Mouse (Mus musculus) heart, postnatal 4 days (tissue): ENCODE results near the gene Cldn11. TPM values are rescaled to one million over a fixed set of nuclear protein-coding genes. Genes with fewer than 3 reads are reported as not detected.
"Not testable (repeated sequence)": the region's sequence is repeated elsewhere in the genome, so short reads cannot be mapped to it uniquely, and the experiment has no call there.

Experiments
- DNase-seq: peaks from one replicate; pipeline ENCODE4 v3.0.0; 2021
- total RNA-seq, 2 experiments: library from RNA; stranded (reverse); gene quantifications; 2 replicates each; pipeline ENCODE4 v1.2.3; 2021

The Cldn11 gene
- total RNA-seq = 1 to 10 TPM; 3.2 to 3.7 TPM

DNA sequence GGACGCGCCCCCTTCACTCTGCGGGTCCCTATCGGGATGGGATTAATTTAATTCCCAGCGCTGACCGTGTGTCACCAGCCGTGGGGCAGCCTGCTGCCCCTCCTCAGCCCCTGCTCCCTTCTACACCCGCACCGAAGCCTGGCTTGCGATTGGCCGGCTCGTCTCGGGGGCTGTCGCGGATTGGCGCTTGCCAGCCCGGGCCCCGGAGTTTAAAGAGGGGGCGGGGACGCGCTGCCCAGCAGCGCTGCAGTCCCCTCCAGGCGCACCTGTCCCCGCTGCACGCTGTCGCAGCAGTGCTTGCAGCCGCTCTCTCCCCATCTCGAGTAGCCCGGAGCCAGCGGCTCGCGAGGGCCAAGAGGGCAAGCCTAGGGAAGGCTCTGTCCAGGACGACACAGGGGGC is at the start of gene Cldn11:
Gene Cldn11, plus strand, starts transcription at position 215 of the 400 bp plus-strand sequence.
- peak; percentile 52 for DNase-seq

DNA sequence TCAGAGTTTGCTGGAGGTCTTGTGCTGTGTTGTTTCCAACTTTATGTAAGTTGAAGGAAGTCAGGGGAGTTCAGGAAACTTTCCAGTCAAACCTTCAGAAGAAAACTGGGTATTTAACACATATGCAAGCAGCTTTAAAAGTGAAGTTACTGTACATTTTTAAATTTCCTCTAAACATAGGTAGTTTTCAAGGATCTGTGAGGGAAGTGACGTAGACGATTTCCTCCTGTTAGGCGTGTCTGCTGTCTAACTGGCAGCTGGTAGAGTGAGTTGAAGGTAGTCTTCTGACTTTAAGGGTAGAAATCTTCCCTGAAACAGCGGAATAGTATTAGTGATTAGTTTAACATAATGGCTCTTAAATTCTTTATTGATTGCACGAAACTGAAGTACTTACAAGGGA is 49.7 kb upstream of the Cldn11 start:
- no peak for DNase-seq

DNA sequence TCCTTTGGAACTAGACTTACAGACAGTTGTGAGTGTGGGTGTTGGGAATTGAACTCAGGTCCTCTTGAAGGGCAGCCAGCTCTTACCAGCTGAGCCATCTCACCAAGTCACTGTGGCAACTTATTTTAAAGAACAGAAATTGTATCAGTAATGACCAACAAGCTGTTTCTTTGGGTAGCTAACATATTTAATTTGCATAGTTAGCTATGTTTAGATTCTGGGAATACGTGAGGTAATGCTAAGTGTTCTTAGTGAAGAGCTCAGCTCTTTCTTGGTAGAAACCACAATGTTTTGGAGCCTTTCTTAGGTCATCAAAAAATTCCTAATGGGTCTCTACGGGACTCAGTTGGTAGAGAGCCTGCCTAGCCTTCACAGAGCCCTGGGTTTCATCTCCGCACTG is 48.9 kb upstream of the Cldn11 start:
- no peak for DNase-seq

DNA sequence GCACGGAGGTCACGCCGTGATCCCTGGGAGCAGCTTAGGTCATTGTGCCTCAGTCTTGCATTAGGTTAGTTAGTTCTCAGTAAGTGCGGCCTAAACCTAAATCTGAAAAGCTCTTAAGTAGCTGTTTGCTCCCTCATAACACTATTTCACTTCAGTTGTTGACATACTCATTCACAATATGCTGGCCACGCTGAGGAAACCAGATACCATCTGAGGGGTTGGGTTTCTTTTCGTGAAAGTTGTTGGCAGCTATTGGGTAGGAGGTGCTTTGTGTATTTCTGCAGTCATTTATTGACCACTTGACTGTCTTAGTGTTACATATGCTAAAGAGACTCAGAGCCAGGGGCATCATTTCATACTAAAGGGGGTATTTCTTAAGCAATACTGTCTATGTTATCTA is 44.8 kb upstream of the Cldn11 start:
- DNase-seq = no peak

DNA sequence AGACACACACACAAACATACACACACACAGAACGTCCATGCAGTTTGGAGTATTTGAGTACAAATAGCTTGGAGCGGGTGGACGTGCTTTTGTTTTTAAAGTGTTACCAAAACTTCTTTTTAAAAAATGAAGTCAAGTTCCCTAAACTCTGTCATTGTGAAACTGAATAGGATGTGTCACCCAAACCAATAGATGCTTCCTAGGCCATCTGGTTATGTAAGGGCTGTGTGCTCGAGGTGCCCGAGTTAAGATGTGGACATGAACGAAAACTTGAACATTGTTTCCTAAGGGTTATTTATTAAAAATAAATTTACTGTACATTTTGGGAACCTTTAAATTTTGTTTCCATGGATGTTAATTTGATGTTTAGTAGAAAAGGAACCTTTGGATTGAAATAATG is 43.1 kb upstream of the Cldn11 start:
- no peak for DNase-seq

DNA sequence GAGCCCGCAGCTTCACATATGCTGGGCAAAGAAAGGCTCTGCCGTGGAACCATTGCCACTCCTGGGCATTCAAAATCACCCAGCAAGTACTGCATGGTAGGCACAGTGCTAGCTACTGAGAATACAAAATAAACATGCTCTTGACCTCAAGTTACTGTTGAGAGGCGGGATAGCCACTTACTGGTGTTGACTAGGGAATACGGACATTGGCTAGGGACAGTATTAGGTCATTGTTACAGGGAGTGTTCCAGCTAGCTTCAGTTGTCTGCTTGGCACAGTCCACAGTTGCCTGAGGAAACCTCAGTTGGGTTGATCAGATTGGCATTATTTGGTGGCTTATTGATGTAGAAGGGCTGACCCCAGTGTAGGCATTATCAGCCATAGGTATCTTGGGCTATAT is 42.0 kb upstream of the Cldn11 start:
- DNase-seq = peak; percentile 25

DNA sequence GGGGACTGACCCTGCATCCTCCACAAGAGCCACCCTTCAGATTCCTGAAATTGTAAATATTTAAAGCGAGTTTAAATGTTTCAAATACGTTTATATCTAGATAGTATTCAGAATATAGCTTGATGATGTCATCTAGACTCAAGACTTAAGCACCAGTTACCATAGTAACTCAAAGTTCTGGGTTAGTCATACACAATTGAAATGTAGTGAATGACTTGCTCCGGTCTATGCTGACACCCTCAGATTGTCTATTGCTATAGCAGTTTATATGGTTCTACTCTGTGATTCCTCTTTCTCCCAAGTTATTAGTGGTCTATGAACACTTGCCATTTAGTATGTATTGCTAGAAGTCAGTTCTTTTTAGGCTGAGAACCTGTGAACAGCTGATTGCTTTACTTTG is 40.6 kb upstream of the Cldn11 start:
- DNase-seq = no peak

DNA sequence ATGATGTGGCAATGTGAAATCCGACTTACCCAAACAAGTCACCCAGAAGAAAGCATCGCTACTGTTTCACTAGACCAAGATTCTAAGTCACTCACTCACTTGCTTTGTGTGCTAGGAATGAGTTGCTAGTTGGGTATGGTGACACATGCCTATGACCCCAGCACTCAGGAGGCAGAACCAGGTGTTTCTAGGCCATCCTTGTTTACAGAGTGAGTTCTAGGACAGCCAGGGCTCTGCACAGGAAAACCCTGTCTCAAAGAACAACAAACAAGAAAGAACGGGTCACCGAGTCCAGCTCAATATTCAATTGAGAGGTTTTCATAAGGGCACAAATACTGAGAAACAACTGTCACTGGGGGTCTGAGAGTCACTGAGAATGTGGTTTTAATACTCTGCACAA is 26.6 kb upstream of the Cldn11 start:
- DNase-seq = no peak

DNA sequence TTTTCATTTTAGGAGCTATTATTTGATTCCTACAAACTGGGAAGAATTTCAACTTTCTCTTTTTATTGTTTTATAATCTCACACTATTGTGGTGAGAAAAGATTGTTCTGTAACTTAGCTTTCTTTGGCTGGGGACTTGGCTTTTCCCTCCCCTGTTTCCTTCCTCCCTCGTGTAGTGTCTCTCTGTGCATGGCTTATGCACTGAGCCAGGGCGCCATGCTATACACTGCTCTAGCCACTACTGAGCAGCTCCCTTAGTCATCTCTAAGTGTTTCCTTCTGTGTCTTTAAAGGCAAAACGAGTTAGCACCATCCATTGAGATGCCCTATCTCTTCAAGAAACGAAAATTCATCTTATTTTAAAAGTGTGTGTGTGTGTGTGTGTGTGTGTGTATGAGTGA is 23.4 kb upstream of the Cldn11 start:
- no peak for DNase-seq

DNA sequence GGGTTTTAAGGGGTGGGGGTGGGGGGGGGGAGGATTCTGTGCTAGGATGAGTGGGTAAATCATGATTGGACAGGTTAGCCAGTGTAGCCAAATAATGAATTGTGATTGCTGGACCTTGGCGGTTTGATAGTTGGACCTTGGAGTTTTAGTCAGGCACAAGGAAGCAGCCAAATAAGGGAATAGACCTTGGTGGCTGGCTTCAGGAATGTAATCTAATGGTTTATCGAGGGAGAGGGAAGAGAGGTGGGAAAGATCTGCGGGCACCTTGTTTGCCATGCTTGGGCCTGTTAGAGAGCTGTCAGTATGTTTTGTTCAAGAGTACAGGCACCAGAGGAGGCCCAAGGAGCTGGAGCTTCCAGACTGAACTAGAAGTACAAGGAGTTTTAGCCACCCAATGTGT is 22.9 kb upstream of the Cldn11 start:
- no peak for DNase-seq

DNA sequence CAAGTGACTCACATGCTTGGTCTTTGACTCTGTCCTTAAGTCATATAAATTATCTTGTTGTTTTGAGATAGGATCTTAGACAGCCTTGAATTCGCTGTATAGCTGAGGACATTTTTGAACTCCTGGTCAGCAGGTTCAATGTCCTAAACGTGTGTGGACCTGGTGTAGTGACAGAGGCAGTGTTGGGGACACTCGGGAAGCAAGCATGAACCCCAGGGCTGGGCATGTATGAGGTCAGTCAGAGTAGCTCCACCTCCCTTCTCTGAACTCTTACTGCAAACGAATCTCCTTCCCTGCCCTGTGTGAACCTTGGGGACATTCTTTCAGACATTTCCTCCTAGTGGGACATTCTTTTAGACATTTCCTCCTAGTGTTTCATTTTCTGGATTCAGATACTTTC is 20.0 kb upstream of the Cldn11 start:
- no peak for DNase-seq

DNA sequence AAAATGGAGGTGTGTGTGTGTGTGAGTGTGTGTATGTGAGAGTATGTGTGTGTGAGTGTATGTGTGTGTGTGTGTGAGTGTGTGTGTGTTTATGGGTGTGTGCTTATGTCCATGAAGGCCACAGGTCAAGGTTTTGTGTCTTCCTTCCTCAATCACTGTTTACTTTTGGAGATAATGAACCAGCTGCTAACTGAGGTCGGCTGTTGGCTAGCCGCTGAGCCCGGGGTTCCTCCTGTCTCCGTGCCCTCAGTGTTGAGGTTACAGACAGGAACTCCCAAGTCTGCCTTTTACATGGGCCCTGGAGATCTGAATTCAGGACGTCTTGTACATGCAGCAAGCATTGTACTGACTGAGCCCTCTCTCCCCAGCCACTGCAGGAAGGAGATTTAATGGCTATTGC is 16.1 kb upstream of the Cldn11 start:
- DNase-seq = no peak

DNA sequence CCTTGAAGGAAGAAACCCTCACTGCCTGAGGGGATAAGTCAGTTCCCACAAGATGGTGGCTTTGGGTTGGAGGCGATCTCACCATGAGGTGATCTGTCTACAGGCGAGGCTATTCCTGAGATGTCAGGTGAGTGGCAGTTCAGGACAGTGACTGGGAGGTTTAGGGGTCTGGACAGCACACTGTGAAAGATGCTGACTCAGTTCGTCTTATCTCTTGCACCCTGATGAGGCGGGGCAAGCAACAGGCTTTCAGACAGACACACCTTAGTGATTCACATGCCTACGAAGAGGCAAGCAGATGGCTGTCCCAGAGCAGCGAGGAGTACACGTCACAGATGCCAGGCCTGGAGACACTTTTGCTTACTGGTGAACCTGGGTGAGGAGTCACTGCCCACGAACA is 15.5 kb upstream of the Cldn11 start:
- no peak for DNase-seq

DNA sequence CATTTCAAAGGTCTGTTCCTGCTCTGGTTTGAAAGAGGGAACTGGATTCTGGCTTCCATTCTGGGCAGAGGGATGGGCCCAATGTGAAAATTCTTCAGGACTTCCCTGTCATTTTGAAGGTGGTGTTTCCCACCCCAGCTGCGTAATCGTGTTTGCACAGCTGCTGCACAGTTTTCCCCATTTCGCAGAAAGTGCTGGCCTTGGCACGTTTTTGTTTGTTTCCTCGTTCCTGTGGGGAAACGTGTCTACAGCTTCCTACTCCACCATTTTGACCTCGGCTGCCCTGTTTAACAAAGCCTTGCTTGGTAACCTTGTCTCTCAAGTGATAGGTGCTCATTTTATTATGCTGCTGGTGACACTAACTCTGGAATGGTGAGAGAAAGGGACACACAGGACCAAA is 15.0 kb upstream of the Cldn11 start:
- DNase-seq = no peak

DNA sequence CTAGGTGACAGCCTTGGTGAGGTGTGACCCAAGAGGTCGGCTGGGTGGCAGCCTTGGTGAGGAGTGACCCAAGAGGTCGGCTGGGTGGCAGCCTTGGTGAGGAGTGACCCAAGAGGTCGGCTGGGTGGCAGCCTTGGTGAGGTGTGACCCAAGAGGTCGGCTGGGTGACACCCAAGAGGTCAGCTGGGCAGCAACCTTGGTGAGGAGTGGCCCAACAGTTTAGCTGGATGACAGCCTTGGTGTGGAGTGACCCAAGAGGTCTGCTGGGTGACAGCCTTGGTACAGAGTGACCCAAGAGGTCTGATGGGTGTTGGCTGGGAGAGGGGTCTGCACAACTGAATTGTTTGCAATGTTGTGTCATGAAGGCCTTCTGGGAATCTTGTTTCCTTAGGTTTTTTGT is 13.1 kb upstream of the Cldn11 start:
- not testable (repeated sequence) for DNase-seq

DNA sequence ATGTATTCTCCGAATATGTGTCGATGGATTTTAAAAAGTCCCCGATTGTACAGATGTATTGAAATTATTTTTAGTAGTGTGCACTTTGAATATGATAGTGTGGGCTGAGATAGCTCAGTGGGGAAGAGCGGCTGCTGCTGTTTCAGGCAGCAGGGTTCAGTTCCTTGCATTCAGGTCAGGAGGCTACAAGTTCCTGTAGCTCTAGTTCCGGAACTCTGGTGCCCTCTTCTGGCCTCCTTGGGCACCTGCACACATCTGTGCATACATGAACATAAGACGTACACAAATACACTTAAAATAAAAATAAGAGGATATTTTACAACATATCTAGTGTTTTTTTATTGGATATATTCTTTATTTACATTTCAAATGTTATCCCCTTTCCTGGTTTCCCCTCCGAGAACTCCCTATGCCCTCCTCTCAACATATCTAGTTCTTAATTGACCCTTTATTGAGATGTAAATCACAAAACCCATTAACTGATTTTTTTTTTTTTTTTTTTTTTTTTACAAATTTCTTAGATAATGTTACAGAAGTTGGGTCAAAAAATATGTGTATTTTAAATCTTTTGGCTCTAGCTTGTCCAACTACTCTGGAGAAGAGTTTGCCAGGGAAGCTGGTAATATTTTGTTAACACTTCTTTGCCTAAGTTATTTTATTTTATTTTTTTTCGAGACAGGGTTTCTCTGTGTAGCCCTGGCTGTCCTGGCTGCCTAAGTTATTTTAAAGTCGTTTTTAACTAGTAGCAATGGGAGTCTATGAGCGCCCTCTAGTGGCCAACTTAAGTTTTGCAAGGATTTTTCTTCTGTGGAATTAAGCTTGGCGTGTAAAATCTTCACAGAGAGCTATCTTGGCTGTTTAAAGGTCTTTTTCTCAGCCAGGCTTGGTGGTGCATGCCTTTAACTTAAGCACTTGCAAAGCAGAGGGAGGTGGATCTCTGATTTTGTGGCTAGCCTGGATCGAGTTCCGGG is 11.0 kb upstream of the Cldn11 start:
- peak; percentile 84 for DNase-seq

DNA sequence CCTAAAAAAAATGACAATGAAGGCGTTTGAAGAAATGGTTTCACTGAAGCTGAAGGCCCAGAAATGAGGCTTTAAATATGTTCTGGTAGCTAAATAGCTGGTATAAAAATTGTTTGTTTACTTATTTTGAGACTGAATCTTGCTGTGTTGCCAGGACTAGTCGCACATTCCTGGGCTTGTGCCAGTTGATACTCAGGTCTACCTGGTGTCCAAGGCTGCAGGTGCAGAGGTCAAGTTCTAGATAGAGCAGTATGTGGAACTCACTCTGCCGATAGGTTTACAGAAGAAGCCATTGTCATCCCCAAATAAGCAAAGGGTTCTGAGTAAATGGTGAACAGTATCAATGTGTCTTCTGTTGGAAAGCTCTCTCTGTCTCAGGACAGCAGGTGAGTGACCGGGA is 8.1 kb upstream of the Cldn11 start:
- DNase-seq = no peak

DNA sequence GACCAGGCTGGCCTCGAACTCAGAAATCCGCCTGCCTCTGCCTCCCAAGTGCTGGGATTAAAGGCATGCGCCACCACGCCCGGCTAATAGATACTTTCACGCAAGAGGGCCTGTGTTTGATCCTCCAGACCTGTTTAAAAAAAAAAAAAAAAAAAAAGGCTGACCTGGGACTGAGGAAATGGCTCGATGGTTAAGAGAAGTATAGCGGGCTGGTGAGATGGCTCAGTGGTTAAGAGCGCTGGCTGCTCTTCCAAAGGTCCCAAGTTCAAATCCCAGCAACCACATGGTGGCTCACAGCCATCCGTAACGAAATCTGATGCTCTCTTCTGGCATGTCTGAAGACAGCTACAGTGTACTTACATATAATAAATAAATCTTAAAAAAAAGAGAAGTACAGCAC is 4.5 kb upstream of the Cldn11 start:
- DNase-seq = not testable (repeated sequence)

DNA sequence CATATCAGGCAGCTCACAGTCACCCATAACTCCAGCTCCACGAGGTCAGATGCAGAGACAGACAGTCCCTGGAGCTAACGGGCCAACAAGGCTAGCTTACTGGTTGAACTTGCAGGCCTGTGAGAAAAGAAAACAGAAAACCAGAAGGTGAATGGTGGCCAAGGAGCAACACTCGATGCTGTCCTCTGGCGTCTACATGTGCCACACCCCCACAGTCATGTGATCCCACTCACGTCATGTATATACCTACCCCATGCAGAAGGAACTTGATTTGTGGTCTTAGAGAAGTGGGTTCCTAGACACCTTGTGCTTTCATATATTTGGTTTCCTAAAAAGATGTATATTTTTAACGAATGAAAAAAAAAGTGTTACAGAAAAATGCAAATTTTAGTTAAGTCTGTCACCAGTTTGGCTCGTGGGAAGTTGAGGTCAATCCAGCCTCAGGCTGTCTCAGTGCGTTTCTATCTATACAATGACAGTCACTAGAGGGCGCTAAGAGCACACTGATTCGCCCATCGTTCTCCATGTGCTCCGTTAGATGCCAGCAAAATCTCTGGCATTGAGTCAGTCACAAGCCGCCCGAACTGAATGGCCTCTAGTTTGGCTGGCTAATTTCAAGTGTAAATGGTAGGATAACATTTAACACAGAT is 4.0 kb upstream of the Cldn11 start:
- DNase-seq = peak; percentile 81

DNA sequence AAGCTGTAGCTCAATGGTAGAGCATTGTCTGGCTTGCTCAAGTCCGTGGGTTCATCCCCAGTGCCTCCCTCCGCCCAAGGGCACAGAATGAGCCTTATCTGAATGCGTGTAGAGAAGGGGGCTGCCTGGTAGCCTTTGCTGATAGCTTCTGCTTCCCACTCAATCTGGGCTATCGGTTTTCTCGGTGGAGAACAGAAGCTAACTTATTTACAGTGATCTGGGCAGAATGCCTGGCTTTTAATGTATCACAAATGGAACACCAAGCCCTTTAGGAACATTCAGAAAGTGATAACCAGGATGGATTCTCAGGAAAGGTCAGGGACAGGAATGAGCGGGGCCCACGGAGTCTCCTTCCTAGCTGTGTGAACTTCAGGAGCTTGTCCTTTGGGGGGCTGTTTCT is 1.1 kb upstream of the Cldn11 start:
- DNase-seq = no peak

DNA sequence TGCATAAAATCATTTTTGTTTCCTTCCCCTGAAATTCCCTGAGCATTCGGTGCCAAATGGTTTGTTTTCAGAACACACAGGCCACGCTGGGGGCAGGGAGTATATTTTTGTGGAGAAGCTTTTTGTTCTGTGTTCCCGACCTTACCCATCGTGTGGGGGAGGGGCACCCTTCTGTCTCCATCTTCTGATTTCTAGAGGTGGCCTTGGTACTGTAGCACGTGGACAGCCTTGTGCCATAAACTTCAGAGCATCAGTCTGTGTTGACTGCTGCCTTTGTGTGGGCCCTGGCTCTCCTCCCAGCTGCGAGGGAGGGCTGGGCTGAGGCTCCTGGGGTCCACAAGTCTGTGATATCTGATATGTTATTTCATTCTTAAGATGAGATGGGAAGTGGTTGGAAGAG is 2.4 kb downstream of the Cldn11 start:
- no peak for DNase-seq

DNA sequence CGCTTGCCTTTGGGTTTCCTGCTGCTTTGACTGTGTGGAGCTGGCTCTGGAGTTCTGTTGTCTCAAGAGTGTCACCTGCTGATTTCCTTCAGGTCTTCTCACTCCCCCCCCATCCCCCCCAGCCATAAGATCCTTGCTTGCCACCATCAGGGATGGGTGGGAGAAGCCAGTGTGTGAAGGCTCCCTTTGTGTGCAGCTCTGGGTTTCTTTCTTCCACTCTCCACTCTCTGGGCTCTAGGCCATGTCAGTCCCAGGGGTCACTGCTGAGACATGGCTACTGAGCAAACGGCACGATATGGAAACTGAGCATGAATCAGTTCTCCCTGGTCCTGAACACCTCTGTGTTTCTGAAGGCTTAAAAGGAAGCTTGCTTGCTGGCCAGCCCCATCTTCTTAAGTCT is 6.4 kb downstream of the Cldn11 start:
- peak; percentile 28 for DNase-seq

DNA sequence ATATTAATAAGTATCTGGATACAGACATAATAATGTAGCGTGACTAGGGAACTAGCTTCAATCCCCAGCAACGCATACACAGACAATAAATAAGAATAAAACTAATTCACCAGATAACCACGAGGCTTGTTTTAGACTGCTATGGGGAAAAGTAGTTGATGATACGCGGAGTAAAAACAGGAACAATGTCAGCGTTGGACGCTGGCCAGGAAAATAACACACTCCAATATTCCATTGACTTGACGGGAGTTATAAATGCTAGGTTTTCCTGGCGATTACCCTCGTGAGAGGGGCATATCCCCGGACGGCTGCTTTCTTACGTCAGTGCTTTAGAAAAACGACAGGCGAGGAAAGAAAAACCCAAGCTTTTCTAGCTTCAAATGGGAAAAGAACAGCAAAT is 8.1 kb downstream of the Cldn11 start:
- peak; percentile 34 for DNase-seq

DNA sequence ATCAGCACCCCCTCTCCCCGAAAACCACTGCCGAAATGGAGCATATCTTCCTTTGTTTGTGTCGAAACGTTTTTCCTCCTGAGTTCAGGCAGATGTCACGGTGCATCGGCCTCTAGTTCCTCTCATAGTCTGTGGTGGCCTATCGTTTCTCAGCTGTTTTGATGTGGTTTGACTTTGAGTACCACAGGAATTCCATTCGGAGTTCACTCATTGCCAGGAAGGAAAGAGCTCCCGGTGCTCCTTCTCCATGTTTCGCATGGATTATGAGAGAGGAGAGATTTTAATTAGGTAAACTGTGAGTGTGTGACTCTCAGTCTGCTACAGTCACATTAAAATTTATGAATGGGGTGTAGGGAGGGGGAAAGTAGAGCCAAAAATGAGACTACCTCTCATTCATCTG is 10.3 kb downstream of the Cldn11 start:
- no peak for DNase-seq
